Mouse (Mus musculus) liver, postnatal 0 days (tissue): ENCODE data around the gene Herc3. TPM values are rescaled to one million over a fixed set of nuclear protein-coding genes. Genes with fewer than 3 reads are reported as not detected.

ENCODE experiments used
- ATAC-seq: fragments of 200-750 bp; cut with Nextera tagmentation; 2 replicates; pipeline ENCODE4 v1.8.0; 2017; ENCODE audit warnings: mild to moderate bottlenecking, moderate library complexity
- DNase-seq: peaks from one replicate; pipeline ENCODE4 v3.0.0-alpha.2; 2016
- H3K27ac ChIP-seq: fragments of 300-500 bp; sonication (generic); 2 replicates; pipeline ENCODE4 v1.5.1; 2014; ENCODE audit warnings: antibody characterized with exemption, moderate library complexity, mild to moderate bottlenecking, low read depth
- H3K27me3 ChIP-seq: fragments of 300-500 bp; sonication (generic); 2 replicates; pipeline ENCODE4 v1.6.1; 2014; ENCODE audit warnings: low read length, control low read depth, mixed read lengths; ENCODE audit not compliant: insufficient read depth
- H3K36me3 ChIP-seq: fragments of 300-500 bp; sonication (generic); replicated peaks from 2 replicates; pipeline ENCODE4 v1.6.1; 2014; ENCODE audit warnings: mild to moderate bottlenecking, control low read depth, low read length, moderate library complexity, mixed read lengths; ENCODE audit not compliant: insufficient read depth
- H3K4me1 ChIP-seq: fragments of 300-500 bp; sonication (generic); 2 replicates; pipeline ENCODE4 v1.6.1; 2014; ENCODE audit warnings: antibody characterized with exemption, mild to moderate bottlenecking, control low read depth; ENCODE audit not compliant: insufficient read depth
- H3K4me2 ChIP-seq: fragments of 300-500 bp; sonication (generic); 2 replicates; pipeline ENCODE4 v1.6.1; 2014; ENCODE audit warnings: low read depth, mild to moderate bottlenecking, low read length, moderate library complexity, mixed read lengths
- H3K4me3 ChIP-seq: fragments of 300-500 bp; sonication (generic); 2 replicates; pipeline ENCODE4 v1.5.1; 2014; ENCODE audit warnings: low read depth, low read length
- H3K9ac ChIP-seq: fragments of 300-500 bp; sonication (generic); replicated peaks from 2 replicates; pipeline ENCODE4 v1.6.1; 2014; ENCODE audit warnings: mild to moderate bottlenecking, moderate library complexity
- H3K9me3 ChIP-seq: fragments of 300-500 bp; sonication (generic); 2 replicates; pipeline ENCODE4 v1.6.1; 2016; ENCODE audit warnings: mild to moderate bottlenecking, control low read depth, low read length, mixed read lengths
- CTCF ChIP-seq: sonication (generic); IDR thresholded peaks from 2 replicates; pipeline ENCODE4 v1.5.1; 2016; ENCODE audit warnings: antibody characterized with exemption, low read depth
- EP300 ChIP-seq: IDR thresholded peaks from 2 replicates; pipeline ENCODE4 v1.6.1; 2016; ENCODE audit warnings: antibody characterized with exemption, low read depth, mild to moderate bottlenecking
- WGBS: fragments of 180-500 bp; shearing (Covaris S2); extraction: QIAGEN DNeasy Blood & Tissue Kit; methylation state at CpG from one replicate; pipeline ENCODE4 v1.1.7; 2014; ENCODE audit not compliant: insufficient replicate concordance; 5-methylcytosine and 5-hydroxymethylcytosine counted together
- polyA plus RNA-seq: library from polyadenylated mRNA; unstranded; fragments of >200 nt; fragmentation: Nextera tagmentation; extraction: Ambion mirVana; gene quantifications from 2 replicates; pipeline ENCODE4 v1.2.1, GENCODE M21; 2015

The Herc3 gene
- polyA plus RNA-seq, 1 experiment from 2014 or later, result 2.5 TPM

DNA sequence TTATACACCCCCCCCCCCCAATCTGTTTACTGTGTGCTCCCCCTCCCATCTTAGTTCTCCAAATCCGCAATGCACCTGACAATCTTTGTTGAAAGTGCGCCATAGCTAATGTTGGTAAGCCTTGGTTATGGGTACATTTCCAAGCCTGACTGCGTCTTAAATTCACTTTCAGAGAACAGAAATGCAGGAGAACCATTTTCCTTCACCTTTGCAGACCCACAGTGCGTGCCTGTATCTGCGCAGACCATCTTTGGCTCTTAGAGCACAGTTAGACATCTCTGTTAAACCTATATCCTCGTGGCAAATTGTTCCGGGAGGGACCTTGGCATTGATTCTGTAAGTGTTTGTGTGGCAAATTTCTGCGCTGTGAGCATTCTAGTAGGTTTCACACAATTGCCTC is 76.1 kb downstream of the Herc3 start:
- Histone ChIP-seq H3K36me3 (no peaks in the 10 kb centered on the region; the same call in 1 of the 2 replicates), H3K27ac (no peak overlapping the region), H3K9ac (no peak overlapping the region), H3K4me1 (no peaks in the 10 kb centered on the region), H3K4me2 (no peak overlapping the region), H3K9me3 (no peaks in the 10 kb centered on the region), H3K4me3 (no peak overlapping the region), H3K27me3 (no peaks in the 10 kb centered on the region)
- DNase-seq (no peak), ATAC-seq (no peak)
- WGBS, result 88% methylated on average over 8 of the region's 8 CpGs
- TF ChIP-seq EP300, result no peak
- TF ChIP-seq CTCF, result no peak

DNA sequence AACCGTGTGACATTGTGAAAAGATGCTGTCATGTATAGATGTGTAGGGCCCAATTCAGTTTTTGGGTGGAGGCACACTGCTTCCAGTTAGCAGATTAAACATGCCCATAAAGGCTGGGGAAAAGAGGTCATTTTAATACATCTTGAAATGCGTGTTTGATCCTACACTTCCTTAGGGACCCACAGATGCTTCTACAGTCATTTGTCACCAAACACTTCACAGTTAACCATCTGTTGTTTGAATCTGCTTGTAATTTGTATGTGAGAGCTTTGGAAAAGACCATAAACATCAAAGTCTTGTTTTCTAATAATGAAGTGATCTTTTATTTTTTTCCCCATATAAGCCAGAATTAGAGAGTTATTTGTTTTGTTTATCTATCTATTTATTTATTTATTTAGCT is 76.5 kb downstream of the Herc3 start:
- Histone ChIP-seq H3K36me3 (no peaks in the 10 kb centered on the region; the same call in 1 of the 2 replicates), H3K4me3 (no peak overlapping the region), H3K9me3 (no peaks in the 10 kb centered on the region), H3K4me2 (no peak overlapping the region), H3K9ac (no peak overlapping the region), H3K4me1 (no peaks in the 10 kb centered on the region), H3K27me3 (no peaks in the 10 kb centered on the region), H3K27ac (no peak overlapping the region)
- WGBS, result 69% methylated on average over 2 of the region's 2 CpGs
- no peak for ATAC-seq
- no peak for DNase-seq
- no peak for TF ChIP-seq CTCF
- no peak for TF ChIP-seq EP300

GRCm38 (mm10) chr6:58912842-58913241 is 81.6 kb downstream of the Herc3 start:
- no peak overlapping the region for H3K27ac ChIP-seq
- TF ChIP-seq EP300 (no peak), CTCF (no peak)
- no peaks in the 10 kb centered on the region for H3K36me3 ChIP-seq
- H3K4me3 ChIP-seq, result no peak overlapping the region
- ATAC-seq, result no peak
- H3K4me2 ChIP-seq, result no peak overlapping the region
- H3K4me1 ChIP-seq, result no peaks in the 10 kb centered on the region
- no peaks in the 10 kb centered on the region for H3K27me3 ChIP-seq
- WGBS, result 70% methylated on average over 5 of the region's 5 CpGs
- H3K9me3 ChIP-seq, result no peaks in the 10 kb centered on the region
- DNase-seq, result no peak
- no peak overlapping the region for H3K9ac ChIP-seq

DNA sequence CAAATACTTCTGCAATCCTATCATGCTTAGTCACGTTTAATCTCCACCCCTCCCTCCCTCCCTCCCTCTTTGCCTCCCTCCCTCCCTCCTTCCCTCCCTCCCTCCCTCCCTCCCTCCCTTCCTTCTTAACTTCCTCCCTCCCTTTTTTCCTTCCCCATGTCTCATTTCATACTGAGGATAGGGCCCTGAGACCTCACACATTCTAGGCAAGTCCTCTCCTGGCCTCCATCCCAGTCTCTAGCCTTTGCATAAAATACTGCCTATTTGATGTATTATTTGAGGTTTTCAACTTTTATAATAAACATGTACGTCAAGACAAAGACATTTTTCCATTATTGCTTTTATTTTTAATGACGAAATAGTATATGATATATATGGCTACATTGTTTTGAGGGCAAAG is 82.3 kb downstream of the Herc3 start:
- Histone ChIP-seq H3K36me3 (no peaks in the 10 kb centered on the region; the same call in 1 of the 2 replicates), H3K4me3 (no peak overlapping the region), H3K27ac (no peak overlapping the region), H3K9me3 (no peaks in the 10 kb centered on the region), H3K9ac (no peak overlapping the region), H3K27me3 (no peaks in the 10 kb centered on the region), H3K4me1 (no peaks in the 10 kb centered on the region), H3K4me2 (no peak overlapping the region)
- WGBS, result 52% methylated on average over 3 of the region's 3 CpGs
- DNase-seq (no peak), ATAC-seq (no peak)
- no peak for TF ChIP-seq EP300
- TF ChIP-seq CTCF, result no peak

- H3K9me3 ChIP-seq, result no peaks in the 10 kb centered on the region
- WGBS, result 75% methylated on average over 5 of the region's 5 CpGs
- no peaks in the 10 kb centered on the region; the same call in 1 of the 2 replicates for H3K36me3 ChIP-seq
- H3K9ac ChIP-seq, result no peak overlapping the region
- no peak overlapping the region for H3K4me3 ChIP-seq
- ATAC-seq (no peak), DNase-seq (no peak)
- H3K27ac ChIP-seq, result no peak overlapping the region
- H3K4me2 ChIP-seq, result no peak overlapping the region
- TF ChIP-seq CTCF, result no peak
- no peak for TF ChIP-seq EP300
- no peaks in the 10 kb centered on the region for H3K4me1 ChIP-seq
- no peaks in the 10 kb centered on the region for H3K27me3 ChIP-seq
Measured at GRCm38 (mm10) chr6:58913971-58914370, 82.7 kb downstream of the Herc3 start.

- no peaks in the 10 kb centered on the region; the same call in 1 of the 2 replicates for H3K36me3 ChIP-seq
- no peaks in the 10 kb centered on the region for H3K9me3 ChIP-seq
- no peak overlapping the region for H3K4me2 ChIP-seq
- no peaks in the 10 kb centered on the region for H3K27me3 ChIP-seq
- DNase-seq, result no peak
- peak; percentile 43 for ATAC-seq
- H3K4me3 ChIP-seq, result no peak overlapping the region
- TF ChIP-seq EP300 (no peak), CTCF (no peak)
- 28% methylated on average over 5 of the region's 5 CpGs for WGBS
- H3K9ac ChIP-seq, result no peak overlapping the region
- no peak overlapping the region for H3K27ac ChIP-seq
- no peaks in the 10 kb centered on the region for H3K4me1 ChIP-seq
Measured at GRCm38 (mm10) chr6:58916498-58916897, 85.2 kb downstream of the Herc3 start.

DNA sequence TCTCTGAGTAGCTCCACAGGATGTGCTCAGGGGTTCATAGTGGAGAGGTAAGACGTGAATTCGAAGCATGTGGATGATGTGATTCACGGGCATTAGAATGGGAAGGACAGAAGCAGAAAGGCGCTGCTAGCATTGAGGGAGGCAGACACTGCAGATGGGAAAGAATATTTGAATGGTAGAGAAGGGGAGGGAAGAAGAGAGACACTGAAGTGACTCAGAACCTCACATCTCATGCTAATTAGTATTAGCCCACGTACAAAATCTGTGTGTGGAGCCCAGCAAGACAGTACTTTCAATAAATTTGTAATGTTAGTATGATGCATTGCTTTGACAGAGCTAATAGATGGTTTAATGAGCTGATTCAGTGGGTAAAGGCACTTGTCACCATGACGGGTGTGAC is 89.5 kb downstream of the Herc3 start:
- TF ChIP-seq EP300 (no peak), CTCF (no peak)
- H3K36me3 ChIP-seq, result no peaks in the 10 kb centered on the region; the same call in 1 of the 2 replicates
- no peaks in the 10 kb centered on the region for H3K27me3 ChIP-seq
- 75% methylated on average over 6 of the region's 6 CpGs for WGBS
- H3K9ac ChIP-seq, result no peak overlapping the region
- no peak overlapping the region for H3K4me2 ChIP-seq
- H3K9me3 ChIP-seq, result no peaks in the 10 kb centered on the region
- no peak overlapping the region for H3K4me3 ChIP-seq
- no peaks in the 10 kb centered on the region for H3K4me1 ChIP-seq
- DNase-seq (no peak), ATAC-seq (no peak)
- H3K27ac ChIP-seq, result no peak overlapping the region
